Mouse (Mus musculus) neutrophil, adult 65 days (primary cell): ENCODE measurements around the gene Ly6f. TPM values are rescaled to one million over a fixed set of nuclear protein-coding genes. Genes with fewer than 3 reads are reported as not detected.

ENCODE experiments used
- total RNA-seq: library from RNA; stranded (reverse); gene quantifications from 2 replicates; pipeline ENCODE4 v1.2.4, GENCODE M21; 2023

The Ly6f gene
- not detected in 2 replicates for total RNA-seq

GRCm38 (mm10) chr15:75268121-75268520 is at the start of gene Ly6f:
Ly6f (plus strand) TSS chr15:75268421.

Other genes with a start within 250 kb of the Ly6f start
- 18.0 and 25.1 TPM in 2 replicates for gene Ly6c1, start 219.6 kb upstream of the Ly6f start, total RNA-seq
- 800 and 843 TPM in 2 replicates for gene Ly6c2, start 156.5 kb upstream of the Ly6f start, total RNA-seq
- gene Ly6g, start 113.2 kb upstream of the Ly6f start, total RNA-seq: 699 and 839 TPM in 2 replicates
- gene BC025446, start 52.0 kb upstream of the Ly6f start, total RNA-seq: not detected in 2 replicates